Mouse (Mus musculus) urinary bladder, postnatal 10 days (tissue): ENCODE results near the gene Zfp398.

Experiments used
- DNase-seq: peaks from one replicate; pipeline ENCODE4 v3.0.0; 2022; ENCODE audit warnings: low spot score

Zfp398 gene

DNA sequence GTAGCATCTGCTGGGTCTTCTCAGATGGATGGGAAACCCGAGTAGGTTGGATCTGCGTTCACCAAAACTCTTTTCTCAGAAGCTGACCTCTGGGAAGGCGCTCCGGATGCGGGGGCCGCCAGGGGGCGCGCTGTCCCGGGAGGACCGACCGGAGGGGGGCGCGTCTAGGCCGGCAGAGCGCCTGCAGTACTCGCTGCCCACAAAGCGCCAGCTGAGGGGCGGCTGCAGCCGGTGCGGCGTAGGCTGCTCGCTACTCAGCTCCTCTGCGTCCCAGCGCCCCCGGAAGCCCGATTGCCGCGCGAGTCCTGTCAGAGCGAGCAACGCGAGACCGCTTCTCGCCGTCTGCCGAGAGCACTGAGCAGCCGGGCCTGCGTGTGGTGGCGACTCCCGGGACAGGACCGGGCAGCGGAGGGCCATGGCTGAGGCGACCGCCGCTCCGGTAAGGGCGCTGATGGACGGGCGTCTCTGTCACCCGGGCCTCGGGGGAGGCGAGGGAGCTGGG is at the start of gene Zfp398:
Gene Zfp398 (plus strand): TSS at position 180 of the 502 bp plus-strand sequence.
- peak; percentile 82 for DNase-seq

DNA sequence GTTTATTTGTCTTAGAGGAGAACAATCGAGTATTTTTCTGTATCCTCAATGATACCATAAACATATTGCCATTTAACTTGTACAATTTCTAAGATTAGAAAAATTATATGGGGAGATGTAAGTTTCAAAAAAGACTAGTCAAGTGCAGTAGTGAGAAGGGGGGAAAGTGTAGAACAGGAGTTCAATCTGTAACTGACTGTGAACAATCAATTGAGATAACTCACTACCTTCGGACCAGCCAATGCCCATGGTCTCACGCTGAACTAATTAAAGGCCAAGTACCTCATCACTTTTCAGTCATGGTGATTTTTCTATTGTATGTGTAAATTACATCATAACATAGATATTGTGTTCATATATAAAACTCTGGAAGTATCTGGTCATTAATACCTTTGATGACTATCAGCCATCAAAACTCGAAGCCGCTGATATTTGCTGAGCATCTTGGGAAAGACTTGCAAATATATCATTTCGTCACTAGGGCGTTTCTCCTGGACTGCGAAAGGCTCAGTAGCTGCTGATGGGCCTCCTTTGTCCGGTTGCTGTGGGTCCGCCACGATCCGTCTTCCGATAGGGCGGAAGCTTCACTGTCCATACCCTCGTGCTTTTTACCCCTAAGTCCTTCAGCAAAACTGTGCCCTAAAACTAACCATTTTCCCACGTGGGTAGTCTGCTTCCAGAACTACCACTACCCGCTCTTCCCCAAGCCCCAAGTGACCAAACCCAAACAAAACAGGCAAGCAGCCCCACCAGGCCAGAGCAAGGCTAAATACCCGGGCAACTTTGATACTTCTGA is 47.3 kb upstream of the Zfp398 start:
- DNase-seq: peak; percentile 25

DNA sequence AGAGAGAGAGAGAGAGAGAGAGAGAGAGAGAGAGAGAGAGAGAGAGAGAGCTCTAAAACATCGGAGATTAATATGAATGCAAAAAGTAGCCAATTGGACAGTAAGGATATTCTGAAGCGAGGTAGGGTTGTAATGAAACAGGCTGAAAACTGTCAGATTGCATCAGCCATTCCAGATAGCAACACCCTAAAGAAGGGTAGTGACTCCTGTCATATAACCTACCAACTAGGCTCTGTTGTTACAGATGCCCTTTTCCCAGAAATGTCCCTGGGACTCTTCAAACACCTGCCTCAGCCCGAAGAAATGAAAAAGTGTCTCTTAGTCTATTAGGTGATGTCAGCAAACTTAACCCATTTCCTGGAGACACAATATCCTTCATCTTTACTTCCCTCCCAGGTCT is 46.6 kb upstream of the Zfp398 start:
- no peak for DNase-seq

DNA sequence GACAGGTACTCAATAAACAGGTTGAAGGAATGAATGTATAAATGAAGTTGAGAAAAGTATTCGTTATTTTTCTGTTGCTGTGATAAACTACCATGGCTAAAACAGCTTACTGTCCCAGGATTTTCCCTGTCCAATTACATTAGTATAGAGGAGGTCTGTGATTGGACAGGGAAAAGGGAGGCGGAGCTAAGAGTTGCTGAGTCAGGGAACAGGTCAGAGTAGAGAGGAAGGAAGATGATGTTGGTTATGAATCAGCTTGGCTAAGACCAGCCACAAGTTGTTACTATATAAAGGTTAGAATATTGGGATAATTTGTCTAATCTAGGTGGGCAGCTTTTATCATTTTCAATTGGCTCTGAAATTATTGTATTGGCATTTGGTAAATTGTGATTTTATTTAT is 44.7 kb upstream of the Zfp398 start:
- DNase-seq: no peak

DNA sequence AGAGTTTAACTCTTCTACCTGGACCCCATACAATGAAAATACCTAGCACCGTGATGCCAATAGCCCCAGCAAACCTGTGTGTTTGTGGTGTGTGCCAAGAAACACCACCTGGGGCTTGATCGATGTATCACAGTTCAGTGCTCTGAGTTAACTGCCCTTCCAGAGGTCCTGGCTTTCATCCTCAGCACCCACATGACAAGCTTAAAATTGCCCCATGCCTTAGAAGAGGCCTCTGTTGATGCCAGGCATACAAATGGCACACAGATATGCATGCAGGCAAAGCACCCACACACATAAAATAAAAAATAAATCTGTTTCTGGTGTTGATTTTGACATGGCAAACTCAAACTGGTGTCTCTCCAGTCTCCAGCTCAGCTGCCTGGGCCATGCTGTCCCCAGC is 42.9 kb upstream of the Zfp398 start:
- DNase-seq: no peak

DNA sequence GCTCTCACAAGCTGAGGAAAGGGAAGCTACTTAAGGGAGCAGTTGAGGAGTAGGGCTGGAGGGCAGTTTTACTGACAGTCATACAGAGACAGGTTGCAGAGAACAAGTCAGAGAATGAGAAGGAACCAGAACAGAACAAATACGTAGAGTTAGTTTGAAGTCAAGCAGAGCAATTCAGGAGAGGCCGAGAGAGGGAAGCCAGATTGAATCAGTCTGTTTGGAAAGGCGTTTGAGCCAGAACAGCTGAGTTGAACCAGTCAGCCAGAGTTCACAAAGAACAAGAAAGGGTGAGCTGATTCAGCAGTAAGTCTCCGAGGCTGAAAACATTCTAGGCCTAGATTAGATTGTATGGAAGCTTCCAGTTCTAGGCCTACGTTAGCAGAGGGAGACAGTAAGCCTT is 42.2 kb upstream of the Zfp398 start:
- no peak for DNase-seq

DNA sequence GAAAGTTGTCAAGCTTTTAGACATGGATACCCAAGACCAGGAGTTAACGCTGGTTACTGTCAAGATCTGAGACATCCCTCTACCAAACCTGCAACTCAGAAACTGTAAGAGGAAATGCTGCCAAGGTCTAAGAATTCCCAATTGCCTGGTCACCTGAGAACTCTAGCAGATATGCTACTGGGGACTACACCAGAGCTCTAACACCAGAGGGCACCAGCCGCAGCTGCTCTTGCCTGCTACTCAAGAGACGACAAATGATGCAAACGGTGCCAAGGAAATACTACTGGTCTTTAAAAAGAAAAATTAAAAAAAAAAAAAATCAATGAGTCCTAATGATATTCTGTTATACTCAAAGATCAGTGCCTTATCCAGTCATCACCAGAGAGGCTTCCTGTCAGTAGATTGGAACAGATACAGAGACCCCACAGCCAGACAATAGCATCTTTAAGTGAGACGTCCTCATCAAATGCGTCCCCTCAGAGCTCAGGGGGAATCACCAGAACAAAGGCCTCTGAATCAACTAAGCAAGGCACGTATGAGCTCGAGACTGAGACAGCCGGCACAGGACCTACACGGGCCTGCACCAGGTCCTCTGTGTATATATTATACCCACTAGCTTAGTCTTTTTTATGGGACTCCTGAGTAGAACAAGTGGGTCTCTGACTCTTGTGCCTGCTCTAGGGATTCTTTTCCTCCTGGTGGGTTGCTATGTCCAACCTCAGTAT is 41.2 kb upstream of the Zfp398 start:
- no peak for DNase-seq

DNA sequence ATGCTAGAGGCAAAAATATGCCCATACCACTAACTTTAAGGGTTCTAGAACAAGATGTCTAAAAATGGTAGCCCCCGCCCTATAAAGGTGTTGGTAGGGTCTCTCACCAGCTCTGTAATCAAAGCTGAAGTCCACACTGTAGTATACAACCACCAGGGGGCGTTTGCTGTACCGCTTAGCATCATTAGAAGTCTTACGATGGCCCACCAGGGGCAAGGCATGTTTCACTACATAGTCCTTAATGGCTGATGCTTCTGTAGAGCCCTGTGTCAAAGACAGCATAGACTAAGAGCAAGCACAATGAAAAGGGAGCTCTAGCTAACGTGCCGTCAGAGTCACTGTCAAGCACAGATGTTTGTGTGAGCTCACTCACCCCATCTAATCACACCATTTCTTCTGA is 36.4 kb upstream of the Zfp398 start:
- DNase-seq: no peak

DNA sequence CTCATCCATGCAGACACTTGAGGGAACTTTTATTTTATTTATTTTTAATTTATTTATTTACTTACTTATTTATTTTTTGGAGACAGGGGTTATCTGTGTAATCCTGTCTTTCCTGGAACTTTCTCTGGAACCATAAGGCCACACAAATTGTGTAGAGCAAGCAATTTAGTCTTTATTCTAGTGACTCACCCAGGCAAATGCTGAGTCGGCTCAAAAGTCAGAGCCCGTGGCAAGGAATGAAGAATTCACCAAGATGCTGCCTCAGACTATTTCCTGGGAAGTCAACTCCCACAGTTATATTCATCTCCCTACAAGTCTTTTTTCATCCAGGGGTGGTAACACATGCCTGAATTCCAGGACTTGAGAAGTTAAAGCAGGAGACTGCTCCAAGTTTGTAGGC is 29.9 kb upstream of the Zfp398 start:
- no peak for DNase-seq

DNA sequence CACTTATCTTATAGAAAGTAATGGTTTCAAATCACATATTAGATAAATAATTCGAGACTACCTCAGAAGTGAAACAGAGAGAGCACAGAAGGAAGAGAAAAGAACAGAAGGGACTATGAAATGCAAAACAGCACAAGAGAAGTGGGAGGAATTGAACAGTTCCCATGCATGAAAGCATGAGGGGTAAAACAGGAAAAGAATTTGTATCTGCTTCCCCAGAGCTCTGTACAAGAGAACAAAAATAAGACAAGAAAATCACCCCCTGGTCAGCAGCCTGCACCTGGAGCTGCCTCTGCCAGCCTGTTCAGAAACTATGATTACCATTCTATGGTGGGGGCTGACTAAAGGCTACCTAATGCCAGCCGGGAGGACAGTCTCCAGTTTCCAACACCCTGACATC is 28.0 kb upstream of the Zfp398 start:
- no peak for DNase-seq

DNA sequence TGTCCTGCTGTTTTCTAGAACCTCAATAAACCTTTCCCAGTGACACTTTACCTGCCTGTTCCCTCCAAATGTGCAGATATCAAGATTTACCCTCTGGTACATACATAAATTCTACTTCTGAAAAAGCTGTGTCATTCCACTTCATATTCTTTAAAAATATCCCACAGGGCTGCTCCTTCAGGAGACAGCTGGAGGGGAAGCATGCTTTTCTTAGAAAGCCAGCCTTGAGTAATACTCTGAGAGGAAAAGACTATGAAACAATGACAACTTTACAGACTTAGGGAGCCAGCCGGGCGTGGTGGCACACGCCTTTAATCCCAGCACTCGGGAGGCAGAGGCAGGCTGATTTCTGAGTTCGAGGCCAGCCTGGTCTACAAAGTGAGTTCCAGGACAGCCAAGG is 26.9 kb upstream of the Zfp398 start:
- no peak for DNase-seq

DNA sequence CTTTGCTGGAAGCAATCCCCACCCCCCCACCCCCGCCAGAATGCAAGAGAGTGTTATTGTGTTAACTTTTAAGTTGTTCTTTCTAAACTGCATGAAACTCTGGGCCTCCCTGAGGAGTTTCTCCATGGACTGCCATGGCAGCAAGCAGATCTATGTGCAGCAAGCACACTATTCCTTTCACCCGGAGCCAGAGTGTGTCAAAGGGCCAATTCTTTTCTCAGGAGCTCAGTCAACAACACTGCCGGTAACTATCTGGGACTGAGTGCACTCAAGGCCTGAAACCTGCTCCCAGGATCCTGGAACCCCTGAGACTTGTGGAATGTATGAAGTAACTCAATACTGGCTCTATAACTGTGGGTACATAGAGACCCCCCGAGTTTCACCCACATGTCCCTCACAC is 26.4 kb upstream of the Zfp398 start:
- no peak for DNase-seq

DNA sequence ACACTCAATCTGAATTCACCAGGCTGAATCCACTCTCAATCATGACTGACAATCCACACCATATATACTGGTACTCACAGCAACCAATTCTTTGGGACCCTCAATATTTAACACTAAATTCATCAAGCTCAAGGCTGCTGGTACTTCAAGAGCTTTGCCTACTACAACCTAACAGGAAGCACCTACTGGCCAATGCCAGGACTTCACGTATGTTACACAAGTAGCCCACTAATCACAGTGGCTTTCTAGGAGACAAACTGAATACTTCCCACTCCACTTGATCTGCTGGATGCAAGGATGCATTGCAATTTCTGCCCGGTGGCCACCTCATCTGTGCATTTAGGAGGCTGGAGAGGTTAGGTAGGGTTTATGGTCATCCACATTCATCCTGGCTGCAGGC is 25.3 kb upstream of the Zfp398 start:
- no peak for DNase-seq

DNA sequence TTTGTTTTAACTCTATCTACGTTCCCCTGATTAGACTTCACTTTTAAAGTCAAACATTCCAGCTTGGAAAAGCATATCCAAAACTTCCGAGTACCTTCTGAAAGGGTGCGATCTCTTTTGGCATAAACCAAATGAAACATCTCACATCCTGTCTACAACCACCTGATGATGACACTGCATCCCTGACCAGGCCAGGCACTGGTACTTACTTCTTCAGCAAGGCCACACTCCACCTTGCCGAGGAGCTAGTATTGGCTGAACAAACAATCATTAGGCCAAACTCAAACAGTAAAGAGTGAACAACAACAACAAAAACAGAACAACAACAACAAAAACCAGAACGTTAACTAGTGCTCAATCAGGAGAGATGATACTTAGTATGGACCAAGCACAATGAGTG is 24.1 kb upstream of the Zfp398 start:
- no peak for DNase-seq

DNA sequence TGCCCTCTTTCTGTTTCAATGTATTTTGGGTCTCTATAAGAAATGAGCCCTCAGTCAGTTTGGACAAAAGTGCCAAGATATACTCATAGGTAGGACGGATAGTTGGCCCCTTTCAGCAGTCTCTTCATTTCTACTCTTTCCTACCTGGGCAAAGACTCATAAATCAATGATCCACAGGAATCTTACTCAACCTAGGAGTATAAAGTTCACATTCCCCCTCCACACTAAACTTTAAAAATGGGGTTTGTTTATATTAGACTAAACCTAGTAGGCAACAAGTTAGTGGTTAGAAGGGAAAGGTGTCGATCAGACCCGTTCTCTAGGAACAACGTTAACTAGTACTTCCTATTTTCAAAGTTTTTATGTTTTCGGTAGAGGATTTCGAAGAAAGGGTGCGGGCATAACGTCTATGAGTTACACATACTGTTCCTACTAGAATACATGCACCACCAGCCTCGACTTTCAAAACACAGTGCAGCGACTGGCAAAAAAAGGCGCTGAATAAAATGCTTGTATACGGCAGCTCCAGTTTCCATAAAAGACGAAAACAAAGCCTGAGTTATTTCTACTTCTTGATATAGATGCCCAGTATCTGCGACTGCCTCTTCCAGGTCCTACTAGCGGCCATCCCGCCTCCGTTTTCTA is 23.1 kb upstream of the Zfp398 start:
- DNase-seq: no peak

DNA sequence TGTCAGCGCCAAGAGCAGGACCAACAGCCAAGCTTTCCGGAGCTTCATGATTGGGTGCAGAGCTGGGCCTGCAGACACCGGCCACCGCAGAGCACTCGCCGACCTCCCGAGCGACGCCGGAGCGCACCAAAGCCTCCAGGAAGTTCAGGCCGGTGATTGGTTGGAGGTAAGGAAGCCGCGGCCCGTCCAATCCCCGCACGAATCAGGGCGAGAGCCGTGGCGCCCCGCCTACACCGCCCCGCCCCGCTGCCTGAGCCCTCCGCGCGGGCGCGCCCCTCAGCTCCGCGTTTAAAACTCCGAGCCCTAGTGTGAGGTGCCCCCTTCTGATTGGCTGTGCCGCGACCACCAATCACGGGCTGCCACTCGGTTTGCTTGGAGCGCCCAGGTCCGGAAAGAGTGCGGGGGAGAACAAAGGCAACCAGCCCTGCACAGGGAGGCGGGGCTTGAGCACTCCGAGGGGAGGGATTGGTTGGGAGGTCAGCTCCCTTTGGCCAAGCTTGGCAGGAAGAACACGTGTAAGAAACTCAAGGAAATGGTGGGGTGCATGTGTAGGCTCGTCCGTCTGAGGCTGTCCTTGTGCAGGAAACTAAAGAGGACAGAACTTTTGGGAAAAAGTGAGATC is 22.1 kb upstream of the Zfp398 start, which contains the start of gene Pdia4:
Gene Pdia4 (minus strand): TSS at position 174 of the 622 bp plus-strand sequence.
- DNase-seq: peak; percentile 89

DNA sequence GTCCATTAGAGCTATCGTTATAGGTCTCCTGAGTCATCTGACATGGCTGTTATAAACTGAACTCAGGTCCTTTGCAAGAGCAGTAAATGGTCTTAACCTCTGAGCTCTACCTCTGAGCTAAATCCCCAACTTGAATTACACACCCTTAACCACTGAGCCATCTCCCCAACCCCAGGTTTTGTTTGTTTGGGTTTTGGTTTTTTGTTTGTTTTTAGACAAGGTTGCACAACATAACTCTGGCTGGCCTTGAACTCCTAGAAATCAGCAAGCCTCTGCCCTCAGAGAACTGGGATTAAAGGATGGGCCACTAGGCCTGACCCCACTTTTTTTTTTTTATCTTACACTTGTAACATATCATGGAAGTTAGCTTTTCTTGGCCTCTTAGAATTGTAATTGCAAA is 19.3 kb upstream of the Zfp398 start:
- DNase-seq: no peak

DNA sequence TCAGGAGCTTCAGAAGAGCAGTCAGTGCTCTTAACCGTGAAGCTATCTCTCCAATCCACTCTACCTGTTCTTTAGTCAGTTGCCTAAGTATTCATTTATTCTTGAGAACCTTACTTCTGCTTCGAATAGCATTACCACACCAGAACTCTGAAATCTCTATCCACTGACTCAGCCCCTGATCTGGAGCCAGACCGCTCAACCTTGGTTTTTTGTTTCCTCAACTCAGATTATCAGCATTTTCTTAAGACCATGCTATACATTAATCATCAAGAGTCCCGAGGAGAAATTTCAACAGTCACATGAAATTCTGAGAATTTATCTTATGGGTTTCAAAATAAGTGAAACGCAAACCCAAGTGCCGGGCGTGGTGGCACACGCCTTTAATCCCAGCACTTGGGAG is 16.7 kb upstream of the Zfp398 start:
- no peak for DNase-seq

DNA sequence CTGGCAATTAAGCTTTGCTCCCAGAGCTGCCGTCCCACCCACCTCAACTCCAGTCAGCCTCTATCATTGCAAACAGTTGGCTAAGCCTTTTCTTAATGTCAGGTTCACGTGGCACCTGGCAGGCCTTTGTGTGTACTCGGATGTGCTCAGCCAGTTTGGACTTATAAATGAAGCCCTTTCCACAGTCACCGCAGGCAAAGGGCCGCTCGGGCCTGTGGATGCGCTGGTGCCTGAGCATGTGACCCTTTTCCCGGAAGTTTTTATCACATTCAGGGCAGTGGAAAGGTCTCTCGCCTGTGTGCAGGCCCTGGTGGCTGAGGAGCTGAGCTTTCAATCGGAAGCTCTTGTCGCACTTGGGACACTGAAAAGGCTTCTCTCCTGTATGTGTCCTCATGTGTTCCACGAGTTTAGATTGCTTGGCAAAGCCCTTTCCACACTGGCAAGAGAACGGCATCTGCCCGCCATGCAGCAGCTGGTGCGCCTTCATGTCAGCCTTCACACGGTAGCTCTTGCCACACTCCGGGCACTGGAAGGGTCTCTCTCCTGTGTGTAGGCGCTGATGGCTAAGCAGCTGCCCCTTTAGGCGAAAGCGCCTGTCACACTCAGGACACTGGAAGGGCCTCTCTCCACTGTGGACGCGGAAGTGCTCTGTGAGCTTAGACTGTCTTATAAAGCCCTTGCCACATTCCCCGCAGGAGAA is 15.7 kb upstream of the Zfp398 start:
- DNase-seq: no peak

DNA sequence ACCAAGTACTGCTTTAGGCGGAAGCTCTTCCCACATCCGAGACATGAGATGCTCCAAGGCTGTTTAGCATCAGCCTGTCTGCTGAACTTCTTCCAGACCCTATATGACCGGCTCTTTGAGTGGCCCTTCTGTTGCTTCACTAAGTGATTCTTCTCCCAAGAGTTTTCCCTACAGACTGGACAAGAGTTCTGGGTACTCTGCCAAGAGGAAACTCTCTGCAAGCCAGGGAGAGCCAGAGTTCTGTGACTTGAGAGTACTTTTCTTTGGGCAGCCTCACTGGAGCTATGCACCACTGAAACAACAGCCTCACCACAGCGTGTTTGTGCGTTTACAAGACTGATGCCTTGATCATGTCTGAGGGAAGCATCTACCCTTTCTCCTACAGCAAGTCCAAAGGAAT is 14.2 kb upstream of the Zfp398 start:
- DNase-seq: no peak

DNA sequence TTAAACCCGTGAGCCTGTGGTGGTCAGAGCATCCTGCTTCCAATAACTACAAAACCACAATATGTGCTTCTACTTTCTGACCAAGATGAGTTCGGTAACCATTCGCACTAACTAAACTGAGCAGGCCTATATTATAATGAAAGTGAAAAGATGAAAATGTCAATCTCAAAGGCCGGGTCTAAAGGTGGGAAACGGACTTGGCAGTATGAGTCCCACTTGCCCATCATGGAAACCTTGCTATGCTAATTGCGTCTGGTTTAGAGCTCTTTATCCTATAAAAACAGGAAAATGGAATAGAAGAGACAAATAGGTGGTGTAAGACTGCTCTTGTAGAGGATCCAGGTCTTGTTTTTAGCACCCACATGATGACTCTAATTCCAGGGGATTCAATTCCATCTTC is 13.7 kb upstream of the Zfp398 start:
- DNase-seq: no peak

DNA sequence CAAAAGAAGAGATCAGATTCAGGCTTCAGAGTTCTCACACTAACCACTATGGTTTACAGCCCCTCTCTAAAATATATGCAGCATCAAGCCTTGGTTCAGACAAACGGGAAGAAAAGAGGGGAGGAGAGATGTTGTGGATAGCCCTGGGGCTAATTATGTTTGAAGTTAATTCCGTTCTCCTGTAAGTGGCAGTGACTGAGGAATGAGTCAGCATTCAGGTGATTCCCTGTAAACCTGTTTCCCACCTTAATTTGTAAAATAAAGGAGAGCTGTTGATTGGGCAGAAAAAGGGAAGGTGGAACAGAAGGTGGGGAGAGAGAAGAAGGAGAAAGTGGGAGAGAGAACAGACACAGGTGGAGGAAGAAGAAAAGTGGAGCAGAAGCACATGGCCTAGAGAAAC is 11.2 kb upstream of the Zfp398 start:
- DNase-seq: no peak
